Mouse (Mus musculus): ENCODE data around the gene Slc16a6. TPM values are rescaled to one million over a fixed set of nuclear protein-coding genes. Genes with fewer than 3 reads are reported as not detected.

Gene Slc16a6
- total and polyA plus RNA-seq, 3 experiments = 14.1 to 24.2 (median 20.9) TPM

- TF ChIP-seq IRF4 (IDR thresholded peaks at IDR 0.05; ENCODE audit: low read depth, low read length) (0 out of 2 replicates have a peak, but pooled peaks have one; percentile 16), ZKSCAN1 (IDR thresholded peaks at IDR 0.05; ENCODE audit: borderline replicate concordance, low read depth, low read length) (no peak), ETS1 (conservative IDR thresholded peaks at IDR 0.05; ENCODE audit: low read depth, low read length) (peak; percentile 39; the same call in 1 of the 2 replicates), MEF2A (IDR thresholded peaks at IDR 0.05; ENCODE audit: borderline replicate concordance, low read depth, low read length) (peak; percentile 57), TBP (conservative IDR thresholded peaks at IDR 0.05; ENCODE audit: low read depth, low read length) (0 out of 2 replicates have a peak, but pooled peaks have one; percentile 28), EP300 (IDR thresholded peaks at IDR 0.05; ENCODE audit: low read length) (peak; percentile 5; the same call in 1 of the 2 replicates), USF2 (conservative IDR thresholded peaks at IDR 0.05; ENCODE audit: low read depth, low read length) (no peak), USF1 (IDR thresholded peaks at IDR 0.05; ENCODE audit: low read depth, low read length) (no peak), SIN3A (IDR thresholded peaks at IDR 0.05; ENCODE audit: low read length) (no peak; the same call in 1 of the 2 replicates), ZC3H11A (IDR thresholded peaks at IDR 0.05; ENCODE audit: low read depth, low read length) (no peak), MAZ (IDR thresholded peaks at IDR 0.05; ENCODE audit: low read depth, low read length) (no peak), POLR2A (IDR thresholded peaks at IDR 0.05; ENCODE audit: low read depth, low read length) (peak; percentile 64; the same call in 1 of the 2 replicates), ELF1 (IDR thresholded peaks at IDR 0.05; ENCODE audit: low read depth, low read length) (peak; percentile 76), JUN (IDR thresholded peaks at IDR 0.05; ENCODE audit: insufficient read depth, low read depth, low read length) (no peak), RCOR1 (conservative IDR thresholded peaks at IDR 0.05; ENCODE audit: low read depth, low read length) (no peak)
Measured at GRCm38 (mm10) chr11:109439829-109440340, 33.5 kb downstream of the Slc16a6 start (continued).

- Histone ChIP-seq H3K4me2 (ENCODE audit: insufficient read depth, low read depth, poor library complexity, severe bottlenecking) (peak overlapping the region; percentile 62; the same call in 1 of the 2 replicates), H3K27me3 (replicated peaks) (no peaks in the 10 kb centered on the region), H3K4me1 (ENCODE audit: control insufficient read depth in 1 of 2, insufficient read depth in 2 of 2) (peaks cover 10 to 38% of the 10 kb centered on the region in 2 experiments), H3K36me3 (replicated peaks in 1 of 2; ENCODE audit: control insufficient read depth in 1 of 2, insufficient read depth in 1 of 2, low read length in 1 of 2) (peaks cover 3 to 36% of the 10 kb centered on the region in 2 experiments), H3K9ac (ENCODE audit: insufficient read depth, low read depth) (peak overlapping the region; percentile 47), H3K27ac (ENCODE audit: insufficient read depth, low read depth) (no peak overlapping the region), H3K9me3 (replicated peaks; ENCODE audit: low read length) (no peaks in the 10 kb centered on the region), H3K79me2 (replicated peaks; ENCODE audit: control insufficient read depth, extremely low read depth, insufficient read depth, poor library complexity, severe bottlenecking) (no peaks in the 10 kb centered on the region), H3K4me3 (replicated peaks in 1 of 3; ENCODE audit: low read depth in 2 of 3, low read length in 2 of 3, poor library complexity in 1 of 3) (peak overlapping the region in 2 of 3 experiments; percentile 54 to 58)
- dilution Hi-C loops (cut with MboI; ENCODE audit: extremely low pct_ligation_motif_present, extremely low pct_unique_long_range_greater_than_20kb, low sequenced_read_pairs) = no loop called here
- TF ChIP-seq USF1 (IDR thresholded peaks at IDR 0.05; ENCODE audit: low read depth, low read length) (no peak), JUN (IDR thresholded peaks at IDR 0.05; ENCODE audit: insufficient read depth, low read depth, low read length) (no peak), JUND (conservative IDR thresholded peaks at IDR 0.05; ENCODE audit: low read depth, low read length) (no peak), GABPA (IDR thresholded peaks at IDR 0.05; ENCODE audit: insufficient replicate concordance, low read depth, low read length) (no peak), BHLHE40 (IDR thresholded peaks at IDR 0.05; ENCODE audit: low read depth, low read length) (no peak), TCF12 (IDR thresholded peaks at IDR 0.05; ENCODE audit: low read depth, low read length) (no peak), MAZ (IDR thresholded peaks at IDR 0.05; ENCODE audit: low read depth, low read length) (no peak), USF2 (conservative IDR thresholded peaks at IDR 0.05; ENCODE audit: low read depth, low read length) (no peak), KAT2A (IDR thresholded peaks at IDR 0.05; ENCODE audit: insufficient replicate concordance, low read length) (no peak), CTCF (conservative IDR thresholded peaks at IDR 0.05 in 1 of 2, IDR thresholded peaks at IDR 0.05 in 1 of 2; ENCODE audit: low read depth in 2 of 2, low read length in 2 of 2) (no peak), ETS1 (conservative IDR thresholded peaks at IDR 0.05; ENCODE audit: low read depth, low read length) (no peak), SIN3A (IDR thresholded peaks at IDR 0.05; ENCODE audit: low read length) (no peak), NELFE (IDR thresholded peaks at IDR 0.05; ENCODE audit: low read depth, low read length) (no peak), ZC3H11A (IDR thresholded peaks at IDR 0.05; ENCODE audit: low read depth, low read length) (no peak), POLR2AphosphoS2 (IDR thresholded peaks at IDR 0.05; ENCODE audit: low read depth, low read length) (no peak), RAD21 (IDR thresholded peaks at IDR 0.05; ENCODE audit: low read depth, low read length) (no peak)
- DNase-seq (ENCODE audit: extremely low read depth) = no peak
- in situ Hi-C loops (cut with MboI; ENCODE audit: low pct_ligation_motif_present, low pct_unique_long_range_greater_than_20kb, low sequenced_read_pairs) = no loop called here
Measured at GRCm38 (mm10) chr11:109439209-109439608, 34.2 kb downstream of the Slc16a6 start.
